Mouse (Mus musculus) stomach, embryonic 16.5 days (tissue): ENCODE data around the gene Cdk4. TPM values are rescaled to one million over a fixed set of nuclear protein-coding genes. Genes with fewer than 3 reads are reported as not detected.
A peak's percentile ranks its signal among the peaks of the same experiment; 100 is the strongest.
"Not testable (repeated sequence)": the region's sequence is repeated elsewhere in the genome, so short reads cannot be mapped to it uniquely, and the experiment has no call there.

Experiments used
- ATAC-seq: fragments of 200-750 bp; cut with Nextera tagmentation; 2 replicates; pipeline ENCODE4 v1.8.0; 2017; ENCODE audit warnings: moderate number of reproducible peaks, moderate TSS enrichment; ENCODE audit not compliant: insufficient read depth, low FRiP score
- H3K27ac ChIP-seq: fragments of 300-500 bp; sonication (generic); 2 replicates; pipeline ENCODE4 v1.5.1; 2014; ENCODE audit warnings: low read length
- H3K27me3 ChIP-seq: fragments of 300-500 bp; sonication (generic); 2 replicates; pipeline ENCODE4 v1.6.1; 2014; ENCODE audit warnings: low read length, control low read depth, mixed read lengths; ENCODE audit not compliant: control insufficient read depth, insufficient read depth
- H3K36me3 ChIP-seq: fragments of 300-500 bp; sonication (generic); 2 replicates; pipeline ENCODE4 v1.6.1; 2014; ENCODE audit warnings: low read length; ENCODE audit not compliant: control insufficient read depth, insufficient read depth
- H3K4me1 ChIP-seq: fragments of 300-500 bp; sonication (generic); 2 replicates; pipeline ENCODE4 v1.6.1; 2014; ENCODE audit warnings: low read length, control low read depth, mixed read lengths; ENCODE audit not compliant: control insufficient read depth, insufficient read depth
- H3K4me2 ChIP-seq: fragments of 300-500 bp; sonication (generic); 2 replicates; pipeline ENCODE4 v1.6.1; 2014; ENCODE audit warnings: low read depth, low read length, mixed read lengths
- H3K4me3 ChIP-seq: fragments of 300-500 bp; sonication (generic); replicated peaks from 2 replicates; pipeline ENCODE4 v1.5.1; 2014; ENCODE audit warnings: mild to moderate bottlenecking, low read length
- H3K9ac ChIP-seq: fragments of 300-500 bp; sonication (generic); 2 replicates; pipeline ENCODE4 v1.6.1; 2014; ENCODE audit warnings: low read length
- H3K9me3 ChIP-seq: fragments of 300-500 bp; sonication (generic); replicated peaks from 2 replicates; pipeline ENCODE4 v1.6.1; 2016; ENCODE audit warnings: low read length, control low read depth; ENCODE audit not compliant: control insufficient read depth
- WGBS: fragments of 180-500 bp; shearing (Covaris S2); extraction: QIAGEN DNeasy Blood & Tissue Kit; methylation state at CpG from one replicate; pipeline ENCODE4 v1.1.7; 2014; 5-methylcytosine and 5-hydroxymethylcytosine counted together
- polyA plus RNA-seq: library from polyadenylated mRNA; unstranded; fragments of >200 nt; fragmentation: Nextera tagmentation; extraction: Ambion mirVana; gene quantifications from 2 replicates; pipeline ENCODE4 v1.2.1, GENCODE M21; 2015

The Cdk4 gene
- polyA plus RNA-seq, 1 experiment from 2014 or later, result 1,208 TPM

GRCm38 (mm10) chr10:127061085-127061484 is 2.2 kb upstream of the Cdk4 start:
- H3K9ac ChIP-seq, result no peak overlapping the region
- no peak for ATAC-seq
- no peaks in the 10 kb centered on the region for H3K9me3 ChIP-seq
- H3K4me1 ChIP-seq, result peaks cover 26% of the 10 kb centered on the region
- WGBS, result 49% methylated on average over 5 of the region's 5 CpGs
- no peak overlapping the region for H3K27ac ChIP-seq
- H3K4me2 ChIP-seq, result no peak overlapping the region
- H3K36me3 ChIP-seq, result peaks cover 19% of the 10 kb centered on the region
- no peaks in the 10 kb centered on the region for H3K27me3 ChIP-seq
- H3K4me3 ChIP-seq, result no peak overlapping the region

DNA sequence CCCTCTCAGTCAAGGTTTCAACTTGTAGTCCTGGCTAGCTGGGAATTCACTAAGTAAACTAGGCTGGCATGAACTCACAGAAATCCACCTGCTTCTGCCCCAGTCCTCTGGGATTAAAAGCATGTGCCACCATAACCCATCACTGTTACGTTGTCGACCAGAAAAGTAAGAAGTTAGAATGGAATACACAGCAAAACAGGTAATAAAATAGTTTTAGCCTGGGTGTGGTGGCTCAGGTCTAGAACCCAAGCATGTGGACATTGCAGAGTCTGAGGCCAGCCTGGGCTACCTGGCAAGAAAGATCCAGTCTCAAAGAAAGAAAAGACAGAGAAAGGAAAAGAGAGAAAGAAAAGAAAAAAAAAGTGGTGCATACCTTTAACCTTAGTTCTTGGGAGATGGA is 1.8 kb upstream of the Cdk4 start:
- no peak overlapping the region for H3K4me3 ChIP-seq
- ATAC-seq, result no peak
- H3K27me3 ChIP-seq, result no peaks in the 10 kb centered on the region
- H3K36me3 ChIP-seq, result peaks cover 23% of the 10 kb centered on the region
- no peaks in the 10 kb centered on the region for H3K9me3 ChIP-seq
- no peak overlapping the region for H3K9ac ChIP-seq
- 81% methylated on average over 2 of the region's 2 CpGs for WGBS
- no peak overlapping the region for H3K4me2 ChIP-seq
- peaks cover 26% of the 10 kb centered on the region for H3K4me1 ChIP-seq
- H3K27ac ChIP-seq, result no peak overlapping the region

GRCm38 (mm10) chr10:127062101-127062500 is 1.2 kb upstream of the Cdk4 start:
- H3K4me2 ChIP-seq, H3K27ac ChIP-seq, H3K27me3 ChIP-seq, H3K4me3 ChIP-seq, H3K9me3 ChIP-seq, ATAC-seq, H3K9ac ChIP-seq: not testable (repeated sequence)
- Histone ChIP-seq H3K4me1 (peaks cover 26% of the 10 kb centered on the region), H3K36me3 (peaks cover 27% of the 10 kb centered on the region)
- WGBS, result 92% methylated on average over 4 of the region's 4 CpGs

DNA sequence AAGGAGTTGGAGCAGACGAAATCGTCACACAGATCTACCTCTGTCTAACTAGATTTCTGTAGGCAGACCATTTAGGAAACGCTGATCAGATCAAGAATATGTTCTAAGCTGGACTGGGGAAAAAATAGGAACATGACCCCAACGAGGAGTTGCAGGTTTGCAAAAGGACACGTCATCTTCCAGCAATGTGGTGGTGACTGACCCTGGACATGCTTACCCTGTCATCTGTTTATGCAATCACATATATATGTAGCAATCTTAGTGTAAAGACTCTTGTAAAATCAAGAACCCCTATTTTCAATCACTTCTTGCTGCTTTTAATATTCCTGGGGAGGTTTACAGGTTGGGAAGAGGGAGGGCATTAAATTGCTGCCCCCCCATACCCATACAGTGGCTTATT is 831 bp upstream of the Cdk4 start:
- no peak overlapping the region for H3K9ac ChIP-seq
- H3K9me3 ChIP-seq, result no peaks in the 10 kb centered on the region
- H3K36me3 ChIP-seq, result peaks cover 26% of the 10 kb centered on the region
- H3K4me3 ChIP-seq, result no peak overlapping the region
- no peaks in the 10 kb centered on the region for H3K27me3 ChIP-seq
- peaks cover 26% of the 10 kb centered on the region for H3K4me1 ChIP-seq
- WGBS, result 72% methylated on average over 5 of the region's 5 CpGs
- peak overlapping the region; percentile 60; the same call in 1 of the 2 replicates for H3K4me2 ChIP-seq
- H3K27ac ChIP-seq, result no peak overlapping the region
- ATAC-seq, result no peak

DNA sequence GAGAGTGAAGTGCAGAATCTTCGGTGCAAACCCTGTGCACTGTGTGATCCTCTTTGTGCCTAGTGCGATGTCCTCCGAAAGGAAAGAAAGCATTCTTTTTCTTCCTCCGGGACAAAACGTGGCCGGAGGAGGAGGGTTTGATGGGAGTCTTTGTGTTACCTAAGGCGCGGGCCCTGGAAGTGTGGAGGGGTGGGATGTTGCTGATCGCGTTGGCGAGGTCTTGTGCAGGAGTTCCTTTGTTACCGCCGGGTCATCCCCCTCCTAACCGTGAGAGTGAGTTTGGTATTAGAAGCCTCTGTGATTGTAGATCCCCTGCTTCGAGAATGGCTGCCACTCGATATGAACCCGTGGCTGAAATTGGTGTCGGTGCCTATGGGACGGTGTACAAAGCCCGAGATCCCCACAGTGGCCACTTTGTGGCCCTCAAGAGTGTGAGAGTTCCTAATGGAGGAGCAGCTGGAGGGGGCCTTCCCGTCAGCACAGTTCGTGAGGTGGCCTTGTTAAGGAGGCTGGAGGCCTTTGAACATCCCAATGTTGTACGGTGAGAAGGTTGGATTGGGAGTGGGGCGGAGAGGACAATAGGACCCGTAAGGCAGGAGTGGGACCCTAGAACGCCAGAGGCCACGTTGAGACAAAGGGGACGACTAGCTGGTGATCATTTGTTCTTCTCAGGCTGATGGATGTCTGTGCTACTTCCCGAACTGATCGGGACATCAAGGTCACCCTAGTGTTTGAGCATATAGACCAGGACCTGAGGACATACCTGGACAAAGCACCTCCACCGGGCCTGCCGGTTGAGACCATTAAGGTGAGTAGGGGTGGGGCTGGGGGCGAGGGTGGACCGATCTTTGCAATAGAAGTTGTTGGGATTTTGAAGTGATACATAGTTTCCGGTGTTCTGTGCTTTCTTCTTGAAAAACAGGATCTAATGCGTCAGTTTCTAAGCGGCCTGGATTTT is 858 bp downstream of the Cdk4 start:
- H3K9me3 ChIP-seq, result no peaks in the 10 kb centered on the region
- WGBS, result 8% methylated on average over 37 of the region's 37 CpGs
- peaks cover 27% of the 10 kb centered on the region for H3K36me3 ChIP-seq
- ATAC-seq, result no peak
- peak overlapping the region; percentile 85 for H3K27ac ChIP-seq
- peaks cover 25% of the 10 kb centered on the region for H3K4me1 ChIP-seq
- H3K4me3 ChIP-seq, result peak overlapping the region; percentile 76
- no peaks in the 10 kb centered on the region for H3K27me3 ChIP-seq
- H3K4me2 ChIP-seq, result peak overlapping the region; percentile 93
- H3K9ac ChIP-seq, result peak overlapping the region; percentile 95

- H3K4me3 ChIP-seq, result no peak overlapping the region
- H3K9me3 ChIP-seq, result no peaks in the 10 kb centered on the region
- peaks cover 22% of the 10 kb centered on the region for H3K4me1 ChIP-seq
- H3K36me3 ChIP-seq, result peaks cover 27% of the 10 kb centered on the region
- no peak overlapping the region for H3K9ac ChIP-seq
- WGBS, result 68% methylated on average over 9 of the region's 9 CpGs
- H3K27me3 ChIP-seq, result no peaks in the 10 kb centered on the region
- no peak overlapping the region for H3K4me2 ChIP-seq
- ATAC-seq, result no peak
- H3K27ac ChIP-seq, result no peak overlapping the region
Measured at GRCm38 (mm10) chr10:127065981-127066380, 2.6 kb downstream of the Cdk4 start.

DNA sequence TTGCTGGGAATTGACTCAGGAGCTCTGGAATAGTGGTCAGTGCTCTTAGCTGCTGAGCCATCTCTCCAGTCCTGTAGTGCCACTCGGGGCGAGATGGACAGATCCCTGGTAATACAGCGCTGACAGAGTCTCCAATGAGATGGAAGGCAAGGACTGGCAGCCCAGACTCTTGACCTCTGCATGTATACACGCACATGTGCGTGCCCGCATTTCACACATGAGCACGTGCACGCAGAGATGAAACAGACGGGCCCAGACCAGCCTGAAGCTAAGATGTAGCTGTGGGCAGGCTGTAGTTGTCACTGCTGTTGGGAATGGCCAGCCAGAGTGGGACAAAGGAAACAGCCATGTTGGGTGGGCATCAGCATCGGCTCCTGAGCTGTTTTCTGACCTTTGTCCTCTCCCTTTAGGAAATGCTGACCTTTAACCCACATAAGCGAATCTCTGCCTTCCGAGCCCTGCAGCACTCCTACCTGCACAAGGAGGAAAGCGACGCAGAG is 3.2 kb downstream of the Cdk4 start:
- 85% methylated on average over 14 of the region's 14 CpGs for WGBS
- H3K4me1 ChIP-seq, result peaks cover 27% of the 10 kb centered on the region
- H3K9ac ChIP-seq, result no peak overlapping the region
- no peaks in the 10 kb centered on the region for H3K27me3 ChIP-seq
- H3K4me2 ChIP-seq, result no peak overlapping the region
- no peak for ATAC-seq
- H3K27ac ChIP-seq, result no peak overlapping the region
- H3K4me3 ChIP-seq, result no peak overlapping the region
- peaks cover 27% of the 10 kb centered on the region for H3K36me3 ChIP-seq
- no peaks in the 10 kb centered on the region for H3K9me3 ChIP-seq

DNA sequence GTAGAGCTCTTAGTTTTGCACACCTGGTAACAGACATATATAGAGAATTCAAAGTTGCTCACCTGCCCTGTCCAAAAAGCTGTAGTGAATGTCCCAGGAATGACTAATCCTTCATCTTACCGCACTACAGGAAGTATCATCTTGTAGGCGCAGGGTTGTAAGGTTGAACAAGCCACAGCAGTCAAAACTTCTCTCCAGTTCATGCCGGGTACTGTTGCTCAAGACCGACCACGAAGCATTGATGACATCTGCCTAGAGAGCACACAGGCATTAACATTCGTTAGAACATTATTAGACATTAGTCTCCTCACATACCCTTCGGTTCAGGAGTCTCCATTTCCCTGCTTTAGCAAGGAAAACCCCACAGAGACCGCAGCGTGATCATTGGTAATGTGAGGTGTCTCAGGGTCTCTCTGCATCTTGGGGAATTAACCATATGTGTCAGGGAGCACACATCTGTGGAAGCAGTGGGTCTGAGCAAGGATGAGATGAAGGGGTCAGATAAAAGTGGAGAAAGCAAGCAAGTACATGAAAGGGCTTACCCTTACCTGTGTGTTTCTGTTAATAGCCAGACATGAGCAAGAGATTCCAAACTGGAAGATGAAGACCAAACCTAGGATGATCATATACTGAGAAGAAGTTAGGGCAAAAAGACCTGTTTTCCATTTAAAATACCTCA is 5.2 kb downstream of the Cdk4 start:
- Histone ChIP-seq H3K4me3 (peak overlapping the region; percentile 85), H3K4me2 (peak overlapping the region; percentile 62), H3K9me3 (no peaks in the 10 kb centered on the region), H3K36me3 (peaks cover 27% of the 10 kb centered on the region), H3K27me3 (no peaks in the 10 kb centered on the region), H3K27ac (peak overlapping the region; percentile 95; the same call in 1 of the 2 replicates), H3K9ac (peak overlapping the region; percentile 90), H3K4me1 (peaks cover 27% of the 10 kb centered on the region)
- no peak for ATAC-seq
- WGBS, result 64% methylated on average over 9 of the region's 9 CpGs
